Mouse (Mus musculus) cortical plate, adult 2 months (tissue): ENCODE results near the gene Kirrel3.

Experiments
- CTCF ChIP-seq: fragments of 200-500 bp; IDR thresholded peaks from 2 replicates; pipeline ENCODE4 v1.5.1; 2011; ENCODE audit warnings: mild to moderate bottlenecking, control low read depth, low read length; ENCODE audit not compliant: insufficient read depth; ENCODE audit errors: extremely low read depth
- POLR2A ChIP-seq: fragments of 200-500 bp; IDR thresholded peaks from 2 replicates; pipeline ENCODE4 v1.6.1; 2011; ENCODE audit warnings: mild to moderate bottlenecking, low read length, control low read depth; ENCODE audit not compliant: insufficient read depth; ENCODE audit errors: extremely low read depth

DNA sequence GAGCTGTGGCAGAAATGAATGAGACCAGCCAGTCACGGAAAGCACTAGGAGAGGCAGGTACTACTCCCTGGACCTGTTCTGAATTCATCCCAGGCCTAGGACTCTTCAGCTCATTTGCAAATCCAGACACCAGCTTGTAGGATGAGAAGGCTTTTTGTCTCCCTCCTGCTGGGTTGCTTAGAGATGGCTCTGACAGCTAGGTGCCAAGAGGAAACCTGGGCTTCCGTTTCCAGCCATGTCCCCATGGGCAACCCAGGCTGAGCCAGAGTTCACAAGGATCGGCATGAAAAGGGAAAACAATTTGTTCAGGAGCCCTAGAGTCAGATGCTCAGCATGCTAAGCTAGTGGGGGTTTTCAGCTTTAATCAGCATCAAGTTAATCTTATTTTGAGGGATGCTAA lies 166.6 kb downstream of the Kirrel3 start:
- TF ChIP-seq CTCF (no peak), POLR2A (no peak)
